Mouse (Mus musculus) heart, adult 2 months (tissue): ENCODE data around the gene Fbp1. TPM values are rescaled to one million over a fixed set of nuclear protein-coding genes. Genes with fewer than 3 reads are reported as not detected.

Source experiments
- DNase-seq, 2 experiments: peaks; one replicate each; pipeline ENCODE4 v3.0.0; 2021
- H3K27ac ChIP-seq: fragments of 200-600 bp; 2 replicates; pipeline ENCODE4 v1.8.1; 2022
- H3K27me3 ChIP-seq: fragments of 200-500 bp; 2 replicates; pipeline ENCODE4 v1.6.1; 2012; ENCODE audit warnings: mild to moderate bottlenecking, low read length, inconsistent platforms, mixed read lengths; ENCODE audit not compliant: control insufficient read depth, insufficient read depth
- H3K36me3 ChIP-seq: fragments of 200-500 bp; 2 replicates; pipeline ENCODE4 v1.6.1; 2012; ENCODE audit warnings: low read length, inconsistent platforms; ENCODE audit not compliant: control insufficient read depth, insufficient read depth
- H3K4me1 ChIP-seq: fragments of 200-500 bp; 2 replicates; pipeline ENCODE4 v1.6.1; 2011; ENCODE audit warnings: low read length; ENCODE audit not compliant: control insufficient read depth, insufficient read depth
- H3K4me3 ChIP-seq: fragments of 200-600 bp; 2 replicates; pipeline ENCODE4 v1.8.1; 2022
- H3K79me2 ChIP-seq: fragments of 200-500 bp; replicated peaks from 2 replicates; pipeline ENCODE4 v1.6.1; 2012; ENCODE audit warnings: mild to moderate bottlenecking, inconsistent platforms, low read length, moderate library complexity, mixed read lengths; ENCODE audit not compliant: control insufficient read depth, insufficient read depth
- H3K9ac ChIP-seq: fragments of 200-500 bp; 2 replicates; pipeline ENCODE4 v1.6.1; 2012; ENCODE audit warnings: low read depth, mild to moderate bottlenecking, control low read depth, inconsistent platforms, low read length, mixed read lengths
- CTCF ChIP-seq: fragments of 200-600 bp; IDR thresholded peaks from 2 replicates; pipeline ENCODE4 v1.8.1; 2022; ENCODE audit warnings: antibody characterized with exemption, mild to moderate bottlenecking, moderate library complexity
- EP300 ChIP-seq: fragments of 200-500 bp; IDR thresholded peaks from 2 replicates; pipeline ENCODE4 v1.6.1; 2011; ENCODE audit warnings: low read depth, low read length, control low read depth; ENCODE audit not compliant: insufficient read depth
- POLR2A ChIP-seq: fragments of 200-500 bp; IDR thresholded peaks from 2 replicates; pipeline ENCODE4 v1.6.1; 2011; ENCODE audit warnings: mild to moderate bottlenecking, low read depth, low read length, control low read depth; ENCODE audit not compliant: insufficient read depth
- WGBS: fragments of 180-500 bp; shearing (Covaris S2); methylation state at CpG from one replicate; pipeline ENCODE4 v1.1.7; 2018; 5-methylcytosine and 5-hydroxymethylcytosine counted together
- intact Hi-C: fragments of 180-260 bp; cut with DNase I; formaldehyde crosslinking; loops from one replicate; pipeline ENCODE4 v1.15.1; 2025
- polyA plus RNA-seq: library from polyadenylated mRNA; depleted of rRNA; stranded (reverse); fragments of >200 nt; gene quantifications from 2 replicates; pipeline ENCODE4 v1.2.3, GENCODE M21; 2012
- total RNA-seq, 2 experiments: library from RNA; stranded (reverse); gene quantifications; 2 replicates each; pipeline ENCODE4 v1.2.3; 2021

The Fbp1 gene
- total and polyA plus RNA-seq, 3 experiments = 0.51 TPM; not detected in 2

DNA sequence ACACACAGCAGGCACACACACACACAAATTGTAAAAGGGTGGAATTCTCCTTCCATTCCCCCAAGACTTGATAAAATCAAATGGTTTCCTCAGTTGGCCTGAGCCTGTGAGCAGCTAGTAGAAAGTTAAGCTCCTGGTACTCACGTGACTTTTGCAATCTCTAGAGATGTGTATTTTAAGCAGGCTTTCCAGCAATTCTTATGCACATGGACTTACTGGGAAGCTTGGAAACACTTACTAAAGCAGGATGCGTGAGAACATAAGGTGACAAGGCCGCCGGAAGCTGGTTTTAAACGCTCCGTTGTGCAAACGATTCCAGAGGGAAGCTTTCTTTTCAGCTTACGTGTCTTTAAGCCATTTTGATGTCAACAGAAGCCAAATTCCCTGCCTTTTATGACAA, 35.1 kb upstream of the Fbp1 start:
- Histone ChIP-seq H3K4me1 (0 out of 2 replicates have a peak, but pooled peaks cover 1% of the 10 kb centered on the region), H3K9ac (no peak overlapping the region), H3K79me2 (no peaks in the 10 kb centered on the region), H3K27me3 (no peaks in the 10 kb centered on the region), H3K27ac (no peak overlapping the region), H3K4me3 (no peak overlapping the region), H3K36me3 (no peaks in the 10 kb centered on the region; the same call in 1 of the 2 replicates)
- TF ChIP-seq EP300 (no peak), CTCF (no peak), POLR2A (no peak)
- intact Hi-C loops = loop anchor here (10.0 kb wide), 1 partner anchor 272 kb away; no protein-coding TSS in a partner anchor
- no peak for DNase-seq
- 35% methylated on average over 8 of the region's 8 CpGs for WGBS

GRCm38 (mm10) chr13:62922645-62923044, 34.6 kb upstream of the Fbp1 start:
- no peak overlapping the region for H3K4me3 ChIP-seq
- no peaks in the 10 kb centered on the region; the same call in 1 of the 2 replicates for H3K36me3 ChIP-seq
- H3K27me3 ChIP-seq = no peaks in the 10 kb centered on the region
- H3K9ac ChIP-seq = no peak overlapping the region
- intact Hi-C loops = loop anchor here (10.0 kb wide), 1 partner anchor 272 kb away; no protein-coding TSS in a partner anchor
- 0 out of 2 replicates have a peak, but pooled peaks cover 1% of the 10 kb centered on the region for H3K4me1 ChIP-seq
- H3K27ac ChIP-seq = no peak overlapping the region
- no peak for TF ChIP-seq POLR2A
- no peak for TF ChIP-seq CTCF
- TF ChIP-seq EP300 = no peak
- no peak for DNase-seq
- 69% methylated on average over 3 of the region's 3 CpGs for WGBS
- no peaks in the 10 kb centered on the region for H3K79me2 ChIP-seq

GRCm38 (mm10) chr13:62919647-62920341, 31.7 kb upstream of the Fbp1 start:
- intact Hi-C loops = loop anchor here (1.0 to 10.0 kb wide), 4 partner anchors 127 to 437 kb away; no protein-coding TSS in a partner anchor
- H3K4me3 ChIP-seq = no peak overlapping the region
- H3K36me3 ChIP-seq = no peaks in the 10 kb centered on the region; the same call in 1 of the 2 replicates
- DNase-seq = peak; percentile 66 to 81
- WGBS = 34% methylated on average over 11 of the region's 11 CpGs
- no peak overlapping the region for H3K9ac ChIP-seq
- no peaks in the 10 kb centered on the region for H3K79me2 ChIP-seq
- H3K4me1 ChIP-seq = no peaks in the 10 kb centered on the region
- peak; percentile 79 for TF ChIP-seq CTCF
- no peak for TF ChIP-seq POLR2A
- 0 out of 2 replicates have a peak, but pooled peaks have one; percentile 36 for TF ChIP-seq EP300
- no peak overlapping the region for H3K27ac ChIP-seq
- no peaks in the 10 kb centered on the region for H3K27me3 ChIP-seq

GRCm38 (mm10) chr13:62917416-62918110, 29.5 kb upstream of the Fbp1 start:
- intact Hi-C loops = no loop called here
- TF ChIP-seq CTCF = no peak
- no peak for TF ChIP-seq POLR2A
- no peak for TF ChIP-seq EP300
- no peak for DNase-seq
- no peaks in the 10 kb centered on the region for H3K79me2 ChIP-seq
- 67% methylated on average over 1 of the region's 1 CpGs for WGBS
- H3K27ac ChIP-seq = no peak overlapping the region
- H3K9ac ChIP-seq = no peak overlapping the region
- H3K4me3 ChIP-seq = no peak overlapping the region
- no peaks in the 10 kb centered on the region; the same call in 1 of the 2 replicates for H3K36me3 ChIP-seq
- H3K4me1 ChIP-seq = no peaks in the 10 kb centered on the region
- no peaks in the 10 kb centered on the region for H3K27me3 ChIP-seq

DNA sequence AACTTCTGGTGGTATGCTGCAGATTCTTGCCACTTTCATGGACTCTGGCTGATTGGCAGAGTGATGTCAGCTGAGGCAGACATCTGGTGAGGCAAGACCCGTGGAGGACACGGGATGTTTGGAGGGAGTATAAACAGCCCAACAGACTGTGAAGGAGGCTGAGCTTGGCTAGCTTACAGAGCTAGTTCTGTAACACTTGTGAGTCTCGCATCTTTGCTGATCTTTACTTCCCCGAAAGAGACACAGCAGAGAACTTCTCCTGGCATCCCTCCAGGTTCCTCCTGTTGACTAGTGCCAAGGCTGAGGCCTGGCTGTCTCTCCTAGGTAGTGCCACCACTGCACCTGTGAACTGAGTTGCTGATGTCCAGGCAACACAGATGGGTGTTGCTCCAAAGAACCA, 28.6 kb upstream of the Fbp1 start:
- no peak overlapping the region for H3K9ac ChIP-seq
- H3K27me3 ChIP-seq = no peaks in the 10 kb centered on the region
- H3K27ac ChIP-seq = no peak overlapping the region
- intact Hi-C loops = no loop called here
- 47% methylated on average over 4 of the region's 4 CpGs for whole genome bisulfite sequencing
- no peaks in the 10 kb centered on the region; the same call in 1 of the 2 replicates for H3K36me3 ChIP-seq
- DNase-seq = no peak
- H3K4me3 ChIP-seq = no peak overlapping the region
- H3K79me2 ChIP-seq = no peaks in the 10 kb centered on the region
- TF ChIP-seq CTCF (no peak), POLR2A (no peak), EP300 (no peak)
- no peaks in the 10 kb centered on the region for H3K4me1 ChIP-seq

DNA sequence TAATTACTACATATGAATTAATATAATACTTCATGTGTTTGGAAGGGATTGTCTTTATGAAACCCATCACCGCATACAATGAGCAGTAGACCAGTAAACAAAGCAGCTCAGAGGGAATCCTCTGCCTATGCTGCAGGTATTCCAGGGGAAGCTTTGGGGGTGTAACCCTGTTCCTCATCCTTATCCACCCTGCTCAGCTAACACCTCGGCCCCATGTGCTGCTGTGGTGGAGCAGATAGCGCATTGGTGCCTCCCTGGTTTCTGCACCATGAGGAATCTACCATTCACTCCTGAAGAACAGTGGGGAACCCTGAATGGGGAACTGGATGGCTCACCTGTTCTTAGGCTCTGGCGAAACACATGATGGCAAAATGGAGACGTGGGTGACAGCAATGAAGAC, 23.5 kb upstream of the Fbp1 start:
- 81% methylated on average over 5 of the region's 5 CpGs for WGBS
- DNase-seq = no peak
- no peaks in the 10 kb centered on the region for H3K79me2 ChIP-seq
- no peak overlapping the region for H3K9ac ChIP-seq
- H3K27me3 ChIP-seq = no peaks in the 10 kb centered on the region
- H3K4me1 ChIP-seq = no peaks in the 10 kb centered on the region
- TF ChIP-seq POLR2A (no peak), CTCF (no peak), EP300 (no peak)
- no peaks in the 10 kb centered on the region for H3K36me3 ChIP-seq
- H3K4me3 ChIP-seq = no peak overlapping the region
- H3K27ac ChIP-seq = no peak overlapping the region
- intact Hi-C loops = no loop called here
